In the genomic region with DNA sequence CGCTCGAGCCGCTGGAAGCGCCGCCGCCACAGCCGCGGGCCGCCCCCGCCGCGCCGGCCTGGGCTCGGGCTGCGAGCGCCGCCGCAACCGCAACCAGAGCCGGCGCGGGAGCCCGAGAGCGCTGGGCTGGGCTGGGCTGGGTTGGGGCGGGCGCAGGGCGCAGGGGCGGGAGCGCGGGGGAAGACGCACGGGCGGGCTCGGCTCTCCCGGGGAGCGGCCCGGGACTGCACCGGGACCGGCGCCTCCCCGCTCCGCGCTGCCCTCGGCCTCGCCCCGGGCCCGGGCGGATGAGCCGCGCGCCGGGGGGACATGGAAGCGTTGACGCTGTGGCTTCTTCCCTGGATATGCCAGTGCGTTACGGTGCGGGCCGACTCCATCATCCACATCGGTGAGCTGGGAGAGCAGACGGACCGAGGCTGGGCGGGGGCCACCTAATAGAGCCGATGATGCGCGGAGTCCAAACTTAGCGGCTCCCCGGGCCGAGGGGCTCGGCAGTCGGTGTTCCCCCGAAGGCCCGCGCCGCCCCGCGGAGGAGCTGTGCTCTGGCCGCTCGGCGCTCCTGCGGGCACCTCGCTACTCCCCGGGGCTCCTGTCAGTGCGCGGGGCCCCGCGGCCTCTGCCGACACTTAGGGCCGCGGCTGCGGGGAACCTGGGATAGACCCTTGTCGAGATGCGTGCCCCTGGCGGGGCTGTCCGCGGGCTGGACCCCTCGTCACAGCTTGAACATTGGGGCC, we compare ENCODE assay signal across 8 mouse cellular contexts. TPM values are rescaled to one million over a fixed set of nuclear protein-coding genes. Genes with fewer than 3 reads are reported as not detected.
DNase-seq lines count a peak whose midpoint lies in the region; ATAC-seq and TF ChIP-seq lines count a peak whose summit lies in the region.

TSS of gene Grid1 (plus strand) at position 190 of the 734 bp plus-strand sequence.

- no peaks in the 10 kb centered on the region for H3K9me3 ChIP-seq in lung, embryonic 14.5 days (ENCODE audit: low read depth, low read length)
- no peaks in the 10 kb centered on the region for H3K9me3 ChIP-seq in forebrain, embryonic 16.5 days (ENCODE audit: control insufficient read depth, low read length)
- H3K9me3 ChIP-seq in liver, embryonic 15.5 days (replicated peaks): no peaks in the 10 kb centered on the region

- peak; percentile 46 for DNase-seq in lung, embryonic 14.5 days
- DNase-seq in lung, adult 2 months: no peak
- DNase-seq in brain, adult 2 months (ENCODE audit: low read depth, low spot score): peak; percentile 55
- peak; percentile 38 to 47 for DNase-seq in kidney, postnatal 4 days
- DNase-seq in testis, postnatal 10 days (ENCODE audit: low spot score): peak; percentile 48
- no peak for DNase-seq in spleen, adult 18-20 months

- no peak within 1 kb of the TSS for H3K27ac ChIP-seq in lung, embryonic 14.5 days (ENCODE audit: low read depth)
- H3K27ac ChIP-seq in forebrain, embryonic 16.5 days (ENCODE audit: low read length): peak within 1 kb of the TSS; percentile 66
- H3K27ac ChIP-seq in liver, embryonic 15.5 days (replicated peaks): no peak within 1 kb of the TSS

- ATAC-seq in lung, embryonic 14.5 days (ENCODE audit: insufficient read depth): peak; percentile 67
- ATAC-seq in forebrain, embryonic 16.5 days: peak; percentile 74
- ATAC-seq in liver, embryonic 15.5 days (ENCODE audit: insufficient read depth): no peak

- H3K4me1 ChIP-seq in lung, embryonic 14.5 days (ENCODE audit: insufficient read depth): no peaks in the 10 kb centered on the region
- H3K4me1 ChIP-seq in lung, adult 2 months (ENCODE audit: control insufficient read depth, insufficient read depth, low read length): no peaks in the 10 kb centered on the region
- H3K4me1 ChIP-seq in forebrain, embryonic 16.5 days (replicated peaks; ENCODE audit: control insufficient read depth, insufficient read depth, low read length): peaks cover 32% of the 10 kb centered on the region
- 0 out of 2 replicates have a peak, but pooled peaks cover 3% of the 10 kb centered on the region for H3K4me1 ChIP-seq in liver, embryonic 15.5 days (replicated peaks)

- under 1% methylated on average over 86 of the region's 96 CpGs for WGBS in lung, embryonic 14.5 days
- 1% methylated on average over 81 of the region's 96 CpGs for WGBS in lung, adult 2 months
- WGBS in forebrain, embryonic 16.5 days: under 1% methylated on average over 77 of the region's 96 CpGs
- WGBS in liver, embryonic 15.5 days (ENCODE audit: insufficient replicate concordance): under 1% methylated on average over 86 of the region's 96 CpGs

- peak within 1 kb of the TSS; percentile 49 for H3K4me3 ChIP-seq in lung, embryonic 14.5 days (ENCODE audit: low read depth, low read length)
- H3K4me3 ChIP-seq in lung, adult 2 months (replicated peaks; ENCODE audit: extremely low read depth, low read depth, low read length): no peak within 1 kb of the TSS
- H3K4me3 ChIP-seq in forebrain, embryonic 16.5 days (replicated peaks; ENCODE audit: low read length): peak within 1 kb of the TSS; percentile 72
- H3K4me3 ChIP-seq in liver, embryonic 15.5 days (replicated peaks): peak within 1 kb of the TSS; percentile 33

- no peak for TF ChIP-seq CTCF in lung, embryonic 14.5 days (IDR thresholded peaks at IDR 0.05; ENCODE audit: low read depth)
- no peak for TF ChIP-seq CTCF in lung, adult 2 months (IDR thresholded peaks at IDR 0.05; ENCODE audit: insufficient read depth, low read length)

- peak within 1 kb of the TSS; percentile 83 for H3K4me2 ChIP-seq in lung, embryonic 14.5 days
- peak within 1 kb of the TSS; percentile 84 for H3K4me2 ChIP-seq in forebrain, embryonic 16.5 days (ENCODE audit: low read length)
- H3K4me2 ChIP-seq in liver, embryonic 15.5 days: peak within 1 kb of the TSS; percentile 55

- H3K36me3 ChIP-seq in lung, embryonic 14.5 days (ENCODE audit: insufficient read depth): no peaks in the 10 kb centered on the region
- H3K36me3 ChIP-seq in forebrain, embryonic 16.5 days (ENCODE audit: control insufficient read depth, insufficient read depth): no peaks in the 10 kb centered on the region
- no peaks in the 10 kb centered on the region for H3K36me3 ChIP-seq in liver, embryonic 15.5 days (replicated peaks)

- 0 out of 2 replicates have a peak within 1 kb of the TSS, but pooled peaks have one; percentile 23 for H3K9ac ChIP-seq in lung, embryonic 14.5 days
- peak within 1 kb of the TSS; percentile 81 for H3K9ac ChIP-seq in forebrain, embryonic 16.5 days (replicated peaks; ENCODE audit: low read depth, low read length)
- no peak within 1 kb of the TSS; the same call in 1 of the 2 replicates for H3K9ac ChIP-seq in liver, embryonic 15.5 days

- peaks cover 80% of the 10 kb centered on the region for H3K27me3 ChIP-seq in lung, embryonic 14.5 days (ENCODE audit: insufficient read depth, low read length)
- H3K27me3 ChIP-seq in forebrain, embryonic 16.5 days (replicated peaks; ENCODE audit: control insufficient read depth, insufficient read depth, low read length): peaks cover 51% of the 10 kb centered on the region
- H3K27me3 ChIP-seq in liver, embryonic 15.5 days: peaks cover 92% of the 10 kb centered on the region

- TF ChIP-seq POLR2A in lung, adult 2 months (IDR thresholded peaks at IDR 0.05; ENCODE audit: borderline replicate concordance, extremely low read depth, low read depth, low read length): no peak

RNA-seq across cellular contexts. Expression of gene Grid1, which starts in this region (rescaled TPM):
- polyA plus RNA-seq in lung, embryonic 14.5 days (2014; fragmentation: Nextera tagmentation; extraction: Ambion mirVana): 0.13 and 0.26 TPM in 2 replicates
- polyA plus RNA-seq in lung, adult 2 months (2012; rRNA removed): 0.13 and 0.15 TPM in 2 replicates
- 2.3 and 4.5 TPM in 2 replicates for polyA plus RNA-seq in forebrain, embryonic 16.5 days (2015; fragmentation: Nextera tagmentation; extraction: Ambion mirVana)
- 0.10 and 0.20 TPM in 2 replicates for polyA plus RNA-seq in liver, embryonic 15.5 days (2015; fragmentation: Nextera tagmentation; extraction: Ambion mirVana)

Comparison
In these comparisons a context has a peak if more than half of its experiments do, and no peak if none do; other contexts are left out.
1. Peak in DNase-seq, ATAC-seq, H3K4me3 ChIP-seq, H3K9ac ChIP-seq and H3K4me2 ChIP-seq in lung, embryonic 14.5 days; RNA of the gene not detected or under 1 TPM.
2. DNase-seq: peak in brain, adult 2 months (single experiment), kidney, postnatal 4 days (2 of 2) and testis, postnatal 10 days (single experiment); none in lung, adult 2 months (single experiment) and spleen, adult 18-20 months (0 of 2).
3. Peak in every context shown above with its lines, with median percentiles within 50 percentile points of each other: H3K4me2 ChIP-seq.